Mouse (Mus musculus) kidney, embryonic 14.5 days (tissue): Measurements from ENCODE around the gene Xkr7. TPM values are rescaled to one million over a fixed set of nuclear protein-coding genes. Genes with fewer than 3 reads are reported as not detected.
A peak's percentile ranks its signal among the peaks of the same experiment; 100 is the strongest.

ENCODE experiments used
- ATAC-seq: fragments of 200-750 bp; cut with Nextera tagmentation; 2 replicates; pipeline ENCODE4 v1.8.0; 2017; ENCODE audit warnings: moderate number of reproducible peaks, mild to moderate bottlenecking, moderate TSS enrichment, moderate library complexity; ENCODE audit not compliant: low FRiP score, low TSS enrichment
- H3K27ac ChIP-seq: fragments of 300-500 bp; sonication (generic); 2 replicates; pipeline ENCODE4 v1.5.1; 2014; ENCODE audit warnings: low read depth, mild to moderate bottlenecking, low read length, moderate library complexity, mixed read lengths
- H3K27me3 ChIP-seq: fragments of 300-500 bp; sonication (generic); 2 replicates; pipeline ENCODE4 v1.6.1; 2014; ENCODE audit warnings: mild to moderate bottlenecking, low read length; ENCODE audit not compliant: control insufficient read depth, insufficient read depth
- H3K36me3 ChIP-seq: fragments of 300-500 bp; sonication (generic); 2 replicates; pipeline ENCODE4 v1.6.1; 2014; ENCODE audit warnings: low read length, mixed read lengths; ENCODE audit not compliant: control insufficient read depth, insufficient read depth
- H3K4me1 ChIP-seq: fragments of 300-500 bp; sonication (generic); 2 replicates; pipeline ENCODE4 v1.6.1; 2014; ENCODE audit warnings: low read length, mixed read lengths; ENCODE audit not compliant: control insufficient read depth, insufficient read depth
- H3K4me2 ChIP-seq: fragments of 300-500 bp; sonication (generic); replicated peaks from 2 replicates; pipeline ENCODE4 v1.6.1; 2014; ENCODE audit warnings: low read depth, mild to moderate bottlenecking, low read length
- H3K4me3 ChIP-seq: fragments of 300-500 bp; sonication (generic); 2 replicates; pipeline ENCODE4 v1.5.1; 2014; ENCODE audit warnings: mild to moderate bottlenecking, low read length
- H3K9ac ChIP-seq: fragments of 300-500 bp; sonication (generic); 2 replicates; pipeline ENCODE4 v1.6.1; 2014; ENCODE audit warnings: low read depth, mild to moderate bottlenecking, low read length, moderate library complexity
- H3K9me3 ChIP-seq: fragments of 300-500 bp; sonication (generic); 2 replicates; pipeline ENCODE4 v1.6.1; 2016; ENCODE audit warnings: low read length; ENCODE audit not compliant: control insufficient read depth
- WGBS: fragments of 180-500 bp; shearing (Covaris S2); extraction: QIAGEN DNeasy Blood & Tissue Kit; methylation state at CpG from one replicate; pipeline ENCODE4 v1.1.7; 2014; 5-methylcytosine and 5-hydroxymethylcytosine counted together
- polyA plus RNA-seq: library from polyadenylated mRNA; unstranded; fragments of >200 nt; fragmentation: Nextera tagmentation; extraction: Ambion mirVana; gene quantifications from 2 replicates; pipeline ENCODE4 v1.2.1, GENCODE M21; 2014

The Xkr7 gene
- not detected in 2 replicates for polyA plus RNA-seq

DNA sequence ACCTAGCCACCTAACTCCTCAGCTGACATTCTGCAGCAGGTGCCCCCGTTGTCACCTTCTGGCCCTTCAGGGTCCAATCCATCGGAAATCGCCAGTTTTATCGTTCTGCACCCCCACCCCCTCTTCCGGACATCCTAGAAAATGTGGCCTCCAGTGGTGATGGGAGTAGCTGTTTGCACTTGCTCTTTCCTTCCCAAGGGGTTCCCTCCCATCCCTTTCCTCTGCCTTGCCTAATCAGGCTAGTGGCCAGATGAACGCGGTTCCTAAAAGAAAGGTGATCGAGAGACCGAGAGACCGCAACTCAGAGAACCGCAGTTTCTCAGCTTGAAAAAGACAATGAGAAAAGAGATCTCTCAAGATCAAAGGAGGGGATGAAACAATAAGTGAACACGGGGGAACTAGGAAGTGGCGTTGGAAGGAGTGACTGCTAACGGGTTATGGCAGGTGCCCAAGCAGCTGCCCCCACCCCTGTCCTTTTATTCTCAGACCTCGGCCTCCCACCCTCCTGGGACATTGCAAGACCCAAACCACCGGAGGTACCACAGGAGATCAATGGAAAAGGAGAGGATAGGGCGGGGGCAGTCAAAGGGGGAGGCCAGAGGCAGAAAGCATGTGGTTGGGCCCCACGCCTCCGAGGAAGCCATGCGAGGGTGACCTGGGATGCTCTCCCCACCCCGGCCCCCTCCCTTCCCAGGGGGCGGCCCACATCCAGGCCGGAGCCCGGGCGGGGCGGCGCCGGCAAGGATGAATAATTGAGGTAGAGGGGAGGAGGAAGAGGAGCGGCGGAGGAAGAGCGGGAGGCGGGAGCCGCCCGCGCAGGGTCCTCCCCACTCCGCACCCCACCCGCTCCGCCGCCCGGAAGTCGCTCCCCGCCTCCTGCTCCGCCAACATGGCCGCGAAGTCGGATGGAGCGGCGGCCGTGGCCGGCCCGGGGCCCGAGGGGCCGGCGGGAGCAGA lies at the start of gene Xkr7:
TSS of gene Xkr7 (plus strand) at position 727 of the 957 bp plus-strand sequence.
- Histone ChIP-seq H3K9me3 (no peaks in the 10 kb centered on the region), H3K36me3 (no peaks in the 10 kb centered on the region), H3K4me2 (peak within 1 kb of the TSS; percentile 97), H3K9ac (no peak within 1 kb of the TSS), H3K4me1 (peaks cover 5% of the 10 kb centered on the region; the same call in 1 of the 2 replicates), H3K27ac (no peak within 1 kb of the TSS), H3K4me3 (peak within 1 kb of the TSS; percentile 48), H3K27me3 (peaks cover 53% of the 10 kb centered on the region)
- WGBS: under 1% methylated on average over 34 of the region's 54 CpGs
- peak; percentile 48 for ATAC-seq

- Histone ChIP-seq H3K27ac (no peak overlapping the region), H3K9me3 (no peaks in the 10 kb centered on the region), H3K4me2 (no peak overlapping the region), H3K4me1 (no peaks in the 10 kb centered on the region), H3K4me3 (no peak overlapping the region), H3K27me3 (no peaks in the 10 kb centered on the region), H3K9ac (no peak overlapping the region), H3K36me3 (no peaks in the 10 kb centered on the region)
- 17% methylated on average over 1 of the region's 1 CpGs for WGBS
- no peak for ATAC-seq
Observed at GRCm38 (mm10) chr2:152985582-152985981, 46.1 kb upstream of the Xkr7 start.

DNA sequence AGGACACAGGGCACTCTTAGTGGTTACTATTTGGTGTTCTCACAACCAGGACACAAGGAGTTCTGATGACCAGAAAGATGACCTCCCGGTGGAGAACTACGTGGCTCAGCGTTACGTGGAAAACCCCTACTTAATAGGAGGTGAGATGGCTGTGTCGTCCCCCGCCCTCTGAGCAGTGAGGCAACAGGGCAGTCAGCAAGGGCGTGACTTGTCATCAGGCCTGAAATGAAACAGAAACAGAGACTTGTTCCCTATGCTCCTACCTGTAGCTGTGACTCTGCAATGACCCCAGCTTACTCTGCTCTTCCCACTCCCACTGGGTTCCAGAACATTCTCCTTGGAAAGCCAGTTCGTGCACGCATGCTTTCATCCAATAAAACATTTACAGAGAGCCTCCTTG lies 40.1 kb upstream of the Xkr7 start:
- H3K27me3 ChIP-seq: no peaks in the 10 kb centered on the region
- H3K9me3 ChIP-seq: no peaks in the 10 kb centered on the region
- no peak overlapping the region for H3K9ac ChIP-seq
- H3K27ac ChIP-seq: no peak overlapping the region
- WGBS: 82% methylated on average over 9 of the region's 9 CpGs
- ATAC-seq: no peak
- no peak overlapping the region for H3K4me3 ChIP-seq
- no peaks in the 10 kb centered on the region for H3K36me3 ChIP-seq
- H3K4me1 ChIP-seq: no peaks in the 10 kb centered on the region
- H3K4me2 ChIP-seq: no peak overlapping the region

GRCm38 (mm10) chr2:152997046-152997445 lies 34.6 kb upstream of the Xkr7 start:
- Histone ChIP-seq H3K27ac (no peak overlapping the region), H3K4me3 (no peak overlapping the region), H3K4me1 (no peaks in the 10 kb centered on the region), H3K27me3 (no peaks in the 10 kb centered on the region), H3K9ac (no peak overlapping the region), H3K4me2 (no peak overlapping the region), H3K36me3 (no peaks in the 10 kb centered on the region), H3K9me3 (no peaks in the 10 kb centered on the region)
- no peak for ATAC-seq
- 45% methylated on average over 4 of the region's 4 CpGs for WGBS

GRCm38 (mm10) chr2:153002492-153003248 lies 29.0 kb upstream of the Xkr7 start:
- WGBS: 76% methylated on average over 15 of the region's 15 CpGs
- H3K4me3 ChIP-seq: no peak overlapping the region

GRCm38 (mm10) chr2:153003681-153004338 lies 27.8 kb upstream of the Xkr7 start:
- Histone ChIP-seq H3K4me2 (no peak overlapping the region), H3K27ac (no peak overlapping the region), H3K27me3 (no peaks in the 10 kb centered on the region), H3K9ac (no peak overlapping the region), H3K4me1 (no peaks in the 10 kb centered on the region), H3K36me3 (peaks cover 22% of the 10 kb centered on the region), H3K4me3 (no peak overlapping the region), H3K9me3 (no peaks in the 10 kb centered on the region)
- ATAC-seq: no peak
- 72% methylated on average over 13 of the region's 13 CpGs for WGBS

More at GRCm38 (mm10) chr2:153002492-153003248, 29.0 kb upstream of the Xkr7 start:
- Histone ChIP-seq H3K36me3 (peaks cover 11% of the 10 kb centered on the region), H3K4me2 (no peak overlapping the region), H3K27ac (no peak overlapping the region), H3K9ac (no peak overlapping the region), H3K9me3 (no peaks in the 10 kb centered on the region), H3K27me3 (no peaks in the 10 kb centered on the region), H3K4me1 (no peaks in the 10 kb centered on the region)
- no peak for ATAC-seq

GRCm38 (mm10) chr2:153005981-153006380 lies 25.7 kb upstream of the Xkr7 start:
- Histone ChIP-seq H3K4me1 (no peaks in the 10 kb centered on the region), H3K27ac (no peak overlapping the region), H3K4me3 (no peak overlapping the region), H3K27me3 (no peaks in the 10 kb centered on the region), H3K4me2 (no peak overlapping the region), H3K36me3 (peaks cover 43% of the 10 kb centered on the region), H3K9me3 (no peaks in the 10 kb centered on the region), H3K9ac (no peak overlapping the region)
- ATAC-seq: no peak
- WGBS: 82% methylated on average over 3 of the region's 3 CpGs

- H3K27me3 ChIP-seq: no peaks in the 10 kb centered on the region
- WGBS: 92% methylated on average over 12 of the region's 12 CpGs
- no peaks in the 10 kb centered on the region for H3K9me3 ChIP-seq
- H3K4me2 ChIP-seq: no peak overlapping the region
- H3K4me3 ChIP-seq: no peak overlapping the region
- H3K4me1 ChIP-seq: peaks cover 6% of the 10 kb centered on the region
- H3K9ac ChIP-seq: no peak overlapping the region
- peaks cover 68% of the 10 kb centered on the region for H3K36me3 ChIP-seq
- no peak overlapping the region for H3K27ac ChIP-seq
- no peak for ATAC-seq
Observed at GRCm38 (mm10) chr2:153009192-153009973, 22.3 kb upstream of the Xkr7 start.
